Mouse (Mus musculus) forebrain, embryonic 16.5 days (tissue): ENCODE measurements at regions not wholly inside any gene's neighbourhood (a gene's known extent, or its start where the extent isn't known, plus 50 kb on each side); places are given as distances from the start of the nearest gene placed in this dataset.

Source experiments
- ATAC-seq: fragments of 200-750 bp; cut with Nextera tagmentation; 2 replicates; pipeline ENCODE4 v1.8.0; 2017; ENCODE audit warnings: mild to moderate bottlenecking, moderate library complexity
- H3K27ac ChIP-seq: fragments of 300-500 bp; sonication (generic); 2 replicates; pipeline ENCODE4 v1.5.1; 2014; ENCODE audit warnings: low read length, control low read depth
- H3K27me3 ChIP-seq: fragments of 300-500 bp; sonication (generic); replicated peaks from 2 replicates; pipeline ENCODE4 v1.6.1; 2014; ENCODE audit warnings: low read length; ENCODE audit not compliant: control insufficient read depth, insufficient read depth
- H3K36me3 ChIP-seq: fragments of 300-500 bp; sonication (generic); 2 replicates; pipeline ENCODE4 v1.6.1; 2014; ENCODE audit not compliant: control insufficient read depth, insufficient read depth
- H3K4me1 ChIP-seq: fragments of 300-500 bp; sonication (generic); replicated peaks from 2 replicates; pipeline ENCODE4 v1.6.1; 2014; ENCODE audit warnings: low read length; ENCODE audit not compliant: control insufficient read depth, insufficient read depth
- H3K4me2 ChIP-seq: fragments of 300-500 bp; sonication (generic); 2 replicates; pipeline ENCODE4 v1.6.1; 2014; ENCODE audit warnings: mild to moderate bottlenecking, low read length, control low read depth
- H3K4me3 ChIP-seq: fragments of 300-500 bp; sonication (generic); replicated peaks from 2 replicates; pipeline ENCODE4 v1.5.1; 2014; ENCODE audit warnings: mild to moderate bottlenecking, low read length, control low read depth
- H3K9ac ChIP-seq: fragments of 300-500 bp; sonication (generic); replicated peaks from 2 replicates; pipeline ENCODE4 v1.6.1; 2014; ENCODE audit warnings: low read depth, low read length, control low read depth
- H3K9me3 ChIP-seq: fragments of 300-500 bp; sonication (generic); 2 replicates; pipeline ENCODE4 v1.6.1; 2016; ENCODE audit warnings: low read length; ENCODE audit not compliant: control insufficient read depth
- WGBS: fragments of 180-500 bp; shearing (Covaris S2); extraction: QIAGEN DNeasy Blood & Tissue Kit; methylation state at CpG from one replicate; pipeline ENCODE4 v1.1.7; 2014; 5-methylcytosine and 5-hydroxymethylcytosine counted together

DNA sequence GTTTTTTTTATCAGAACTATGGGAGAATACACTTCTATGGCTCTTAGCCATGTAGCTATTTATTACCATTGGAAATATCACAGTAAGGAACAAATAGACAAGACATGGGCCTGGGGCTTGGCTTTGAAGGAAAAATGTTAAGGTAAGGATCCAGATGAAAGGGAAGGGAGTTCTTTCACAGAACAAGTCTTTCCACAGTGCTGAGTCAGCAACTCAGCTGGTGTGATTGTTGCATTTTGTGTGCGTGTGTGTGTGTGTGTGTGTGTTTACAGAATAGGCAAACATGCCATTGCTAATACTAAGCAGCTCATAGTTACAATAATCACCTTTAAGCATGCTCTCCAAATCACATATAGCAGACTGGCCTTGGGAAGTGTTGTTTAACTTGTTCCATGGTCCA is 1056.6 kb upstream of the Lrrc6 start:
- Histone ChIP-seq H3K4me1 (no peaks in the 10 kb centered on the region), H3K36me3 (no peaks in the 10 kb centered on the region), H3K4me2 (no peak overlapping the region), H3K4me3 (no peak overlapping the region), H3K27ac (no peak overlapping the region), H3K9ac (no peak overlapping the region), H3K27me3 (no peaks in the 10 kb centered on the region), H3K9me3 (no peaks in the 10 kb centered on the region)
- 87% methylated on average over 1 of the region's 1 CpGs for WGBS
- no peak for ATAC-seq

DNA sequence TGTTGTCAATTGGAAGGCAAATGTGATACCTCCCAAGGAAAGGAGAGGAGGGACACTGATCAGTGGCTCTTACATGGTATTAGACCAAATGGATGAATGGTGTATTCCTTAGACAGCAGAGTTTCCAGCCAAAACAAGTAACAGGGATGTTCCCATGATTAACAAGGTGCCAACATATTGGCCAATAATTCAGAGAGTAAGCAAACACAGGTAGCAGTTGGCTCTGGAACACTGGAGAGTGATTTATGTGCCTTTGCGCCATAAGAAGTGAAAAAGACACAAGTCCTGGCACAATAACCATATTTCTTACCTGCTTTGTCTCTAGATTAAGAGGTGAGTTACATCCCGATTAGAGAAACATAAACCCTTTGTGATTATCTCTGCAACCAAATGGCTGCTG is 1051.2 kb upstream of the Lrrc6 start:
- Histone ChIP-seq H3K9me3 (no peaks in the 10 kb centered on the region), H3K36me3 (no peaks in the 10 kb centered on the region), H3K27me3 (no peaks in the 10 kb centered on the region), H3K4me1 (no peaks in the 10 kb centered on the region), H3K4me3 (no peak overlapping the region), H3K4me2 (no peak overlapping the region), H3K27ac (no peak overlapping the region), H3K9ac (no peak overlapping the region)
- 74% methylated on average over 2 of the region's 2 CpGs for WGBS
- no peak for ATAC-seq

GRCm38 (mm10) chr15:67546896-67547400 is 1046.2 kb upstream of the Lrrc6 start:
- no peaks in the 10 kb centered on the region for H3K4me1 ChIP-seq
- no peak overlapping the region for H3K4me2 ChIP-seq
- ATAC-seq, result no peak
- 83% methylated on average over 1 of the region's 1 CpGs for WGBS
- H3K27ac ChIP-seq, result no peak overlapping the region
- no peaks in the 10 kb centered on the region for H3K9me3 ChIP-seq
- H3K4me3 ChIP-seq, result no peak overlapping the region
- no peaks in the 10 kb centered on the region for H3K36me3 ChIP-seq
- H3K27me3 ChIP-seq, result no peaks in the 10 kb centered on the region
- H3K9ac ChIP-seq, result no peak overlapping the region

DNA sequence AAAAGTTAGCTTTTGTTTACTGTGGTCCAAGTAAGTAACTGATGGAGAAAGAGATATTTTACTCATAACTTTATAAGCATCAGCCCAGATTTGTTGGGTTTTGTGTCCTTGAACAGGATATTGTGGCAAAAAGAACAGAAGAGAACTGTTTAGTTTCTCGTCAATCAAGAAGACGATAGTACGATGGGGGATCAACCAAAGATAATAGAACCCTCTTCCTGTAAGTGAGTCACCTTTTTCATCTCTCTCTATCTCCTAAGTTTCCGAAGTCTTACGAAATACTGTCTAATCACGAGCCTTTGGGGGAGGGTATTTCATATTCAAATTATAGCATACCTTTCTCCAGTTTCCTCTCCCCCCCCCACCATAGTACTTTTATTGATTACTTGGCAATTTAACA is 1045.0 kb upstream of the Lrrc6 start:
- Histone ChIP-seq H3K4me2 (no peak overlapping the region), H3K9ac (no peak overlapping the region), H3K9me3 (no peaks in the 10 kb centered on the region), H3K4me1 (no peaks in the 10 kb centered on the region), H3K27me3 (no peaks in the 10 kb centered on the region), H3K36me3 (no peaks in the 10 kb centered on the region), H3K27ac (no peak overlapping the region), H3K4me3 (no peak overlapping the region)
- WGBS, result 90% methylated on average over 6 of the region's 6 CpGs
- no peak for ATAC-seq

- H3K36me3 ChIP-seq, result no peaks in the 10 kb centered on the region
- no peaks in the 10 kb centered on the region for H3K9me3 ChIP-seq
- H3K4me2 ChIP-seq, result no peak overlapping the region
- no peaks in the 10 kb centered on the region for H3K4me1 ChIP-seq
- no peak for ATAC-seq
- H3K9ac ChIP-seq, result no peak overlapping the region
- no peak overlapping the region for H3K27ac ChIP-seq
- no peak overlapping the region for H3K4me3 ChIP-seq
- no peaks in the 10 kb centered on the region for H3K27me3 ChIP-seq
Observed at GRCm38 (mm10) chr15:67513722-67514121, 1013.0 kb upstream of the Lrrc6 start.

DNA sequence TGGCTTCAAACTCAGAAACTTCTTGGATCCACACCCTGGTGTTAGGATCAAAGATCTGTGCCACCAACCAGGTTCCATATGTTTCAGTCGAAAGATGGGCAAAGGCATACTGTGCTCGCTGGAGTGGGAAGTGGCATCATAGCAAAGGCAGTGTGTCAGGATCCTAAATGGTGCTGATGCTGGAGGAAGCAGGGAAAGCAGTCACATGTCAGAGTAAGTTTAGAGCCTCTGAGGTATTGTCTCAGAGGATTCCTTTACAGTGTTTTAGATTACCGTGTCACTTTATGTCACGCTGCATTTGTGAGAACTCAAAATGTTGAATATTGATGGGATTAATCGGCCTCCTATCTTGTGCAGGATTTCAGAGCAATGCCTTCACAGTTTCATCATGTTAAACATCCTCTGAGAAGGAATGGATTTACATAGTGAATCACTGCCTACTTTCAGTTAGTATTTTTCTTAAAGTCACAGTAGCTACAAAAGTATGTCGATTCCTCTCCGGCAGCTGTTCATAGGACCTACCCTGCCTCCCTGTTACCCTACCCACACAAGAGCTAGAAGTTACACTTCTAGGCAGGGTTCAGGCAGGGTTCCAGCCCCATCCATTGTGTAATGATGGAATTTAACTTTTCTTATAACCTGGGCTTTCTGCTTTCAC is 994.4 kb upstream of the Lrrc6 start:
- Histone ChIP-seq H3K27ac (no peak overlapping the region), H3K27me3 (no peaks in the 10 kb centered on the region), H3K4me3 (no peak overlapping the region), H3K36me3 (no peaks in the 10 kb centered on the region), H3K4me1 (no peaks in the 10 kb centered on the region), H3K9me3 (no peaks in the 10 kb centered on the region), H3K9ac (no peak overlapping the region), H3K4me2 (no peak overlapping the region)
- 77% methylated on average over 7 of the region's 7 CpGs for WGBS
- peak; percentile 86 for ATAC-seq

GRCm38 (mm10) chr15:67481733-67482132 is 981.0 kb upstream of the Lrrc6 start:
- WGBS, result 91% methylated on average over 2 of the region's 2 CpGs

GRCm38 (mm10) chr15:67474325-67474724 is 973.6 kb upstream of the Lrrc6 start:
- Histone ChIP-seq H3K27ac (no peak overlapping the region), H3K9me3 (no peaks in the 10 kb centered on the region), H3K36me3 (no peaks in the 10 kb centered on the region), H3K9ac (no peak overlapping the region), H3K4me2 (no peak overlapping the region), H3K4me3 (no peak overlapping the region), H3K4me1 (no peaks in the 10 kb centered on the region), H3K27me3 (no peaks in the 10 kb centered on the region)
- ATAC-seq, result no peak
- WGBS, result 90% methylated on average over 5 of the region's 5 CpGs

More at GRCm38 (mm10) chr15:67481733-67482132, 981.0 kb upstream of the Lrrc6 start:
- H3K36me3 ChIP-seq, result no peaks in the 10 kb centered on the region
- H3K9me3 ChIP-seq, result no peaks in the 10 kb centered on the region
- H3K4me3 ChIP-seq, result no peak overlapping the region
- H3K4me1 ChIP-seq, result no peaks in the 10 kb centered on the region
- no peak overlapping the region for H3K27ac ChIP-seq
- ATAC-seq, result no peak
- H3K9ac ChIP-seq, result no peak overlapping the region
- H3K27me3 ChIP-seq, result no peaks in the 10 kb centered on the region
- H3K4me2 ChIP-seq, result no peak overlapping the region

- no peak for ATAC-seq
- Histone ChIP-seq H3K4me3 (no peak overlapping the region), H3K4me1 (no peaks in the 10 kb centered on the region)
Observed at GRCm38 (mm10) chr15:67472979-67473378, 972.3 kb upstream of the Lrrc6 start.

GRCm38 (mm10) chr15:67471283-67471682 is 970.6 kb upstream of the Lrrc6 start:
- WGBS, result 97% methylated on average over 1 of the region's 1 CpGs
- Histone ChIP-seq H3K9ac (no peak overlapping the region), H3K9me3 (no peaks in the 10 kb centered on the region), H3K27me3 (no peaks in the 10 kb centered on the region), H3K4me1 (no peaks in the 10 kb centered on the region), H3K4me3 (no peak overlapping the region), H3K36me3 (no peaks in the 10 kb centered on the region), H3K4me2 (no peak overlapping the region), H3K27ac (no peak overlapping the region)
- ATAC-seq, result no peak

More at GRCm38 (mm10) chr15:67472979-67473378, 972.3 kb upstream of the Lrrc6 start:
- Histone ChIP-seq H3K9ac (no peak overlapping the region), H3K27ac (no peak overlapping the region), H3K27me3 (no peaks in the 10 kb centered on the region), H3K36me3 (no peaks in the 10 kb centered on the region), H3K9me3 (no peaks in the 10 kb centered on the region), H3K4me2 (no peak overlapping the region)
